Mouse (Mus musculus) cerebellum, postnatal 10 days (tissue): ENCODE results near the gene C730034F03Rik.
A peak's percentile ranks its signal among the peaks of the same experiment; 100 is the strongest.
"Not testable (repeated sequence)": the region's sequence is repeated elsewhere in the genome, so short reads cannot be mapped to it uniquely, and the experiment has no call there.

Experiments used
- DNase-seq, 2 experiments: peaks; one replicate each; pipeline ENCODE4 v3.0.0; 2021; ENCODE audit warnings: mixed read lengths in 2 of 2

The C730034F03Rik gene

GRCm38 (mm10) chr15:89429352-89430221, at the start of gene C730034F03Rik, which contains the start of the genes Gm44502 and Chkb:
Gene C730034F03Rik, plus strand, starts transcription at chr15:89429589.
Gene Gm44502, minus strand, starts transcription at chr15:89429696.
Gene Chkb, minus strand, starts transcription at chr15:89429908.
- peak; percentile 95 to 96 for DNase-seq

GRCm38 (mm10) chr15:89384617-89385016, 44.8 kb upstream of the C730034F03Rik start, which contains the start of gene Klhdc7b:
Gene Klhdc7b, plus strand, starts transcription at chr15:89384917.
- DNase-seq = no peak

DNA sequence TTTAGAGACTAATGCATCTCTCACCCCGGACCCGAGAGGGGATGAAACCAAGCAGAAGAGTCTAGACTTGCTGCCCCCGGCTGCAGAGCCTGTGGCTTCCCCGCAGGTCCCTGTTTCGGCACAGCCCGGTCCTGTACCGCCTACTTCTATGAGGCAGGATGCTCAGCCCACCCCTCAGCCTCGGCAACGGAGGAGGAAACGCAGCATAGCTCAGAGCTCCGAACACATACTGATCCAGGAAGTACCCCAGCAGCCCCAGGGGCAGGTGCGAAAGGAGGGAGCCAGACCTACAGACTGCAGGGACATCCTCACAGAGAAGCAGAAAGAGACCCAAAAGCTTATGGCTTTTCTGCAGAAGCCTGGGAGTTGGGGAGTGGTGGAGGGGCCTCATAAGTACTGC, 42.3 kb upstream of the C730034F03Rik start:
- DNase-seq = no peak

- peak in 1 of 2 experiments; percentile 73 for DNase-seq
These were observed 39.3 kb upstream of the C730034F03Rik start for GRCm38 (mm10) chr15:89390081-89390480.

DNA sequence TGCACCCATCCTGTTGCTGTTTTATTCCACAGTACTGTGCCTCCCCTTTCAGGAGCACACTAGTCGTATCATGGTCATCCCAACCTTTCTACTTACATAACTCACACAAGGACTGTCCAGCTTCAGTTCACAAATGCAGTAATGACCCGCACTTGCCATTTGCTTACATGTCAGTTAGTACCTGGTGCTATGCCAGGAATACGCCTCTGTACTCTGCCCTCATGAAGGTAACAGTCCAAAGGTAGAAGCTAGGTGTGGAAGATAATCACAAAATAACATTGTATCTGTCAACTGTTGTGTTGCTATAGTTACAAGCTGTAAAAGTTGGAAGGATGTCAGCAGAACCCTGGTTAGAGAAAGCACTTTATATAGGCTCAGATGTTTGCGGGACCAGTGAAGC, 32.5 kb upstream of the C730034F03Rik start:
- peak in 1 of 2 experiments; percentile 10 for DNase-seq

DNA sequence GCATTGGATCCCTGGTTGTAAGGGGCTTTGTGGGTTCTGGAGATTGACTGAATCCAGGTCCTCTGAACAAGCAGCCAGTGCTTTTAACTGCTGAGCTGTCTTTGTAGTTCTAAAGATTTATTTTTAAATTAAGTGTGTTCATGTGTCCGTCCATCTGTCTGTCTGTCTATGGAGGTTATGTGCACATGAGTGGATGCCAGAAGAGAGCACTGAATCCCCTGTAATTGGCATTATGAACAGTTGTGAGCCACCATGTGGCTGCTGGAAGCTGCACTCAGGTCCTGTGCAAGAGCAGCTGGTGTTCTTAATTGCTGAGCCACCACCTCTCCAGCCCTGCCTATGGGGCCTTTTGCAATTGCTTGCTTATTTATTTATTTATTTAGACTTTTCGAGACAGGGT, 31.2 kb upstream of the C730034F03Rik start:
- peak; percentile 65 to 68 for DNase-seq

DNA sequence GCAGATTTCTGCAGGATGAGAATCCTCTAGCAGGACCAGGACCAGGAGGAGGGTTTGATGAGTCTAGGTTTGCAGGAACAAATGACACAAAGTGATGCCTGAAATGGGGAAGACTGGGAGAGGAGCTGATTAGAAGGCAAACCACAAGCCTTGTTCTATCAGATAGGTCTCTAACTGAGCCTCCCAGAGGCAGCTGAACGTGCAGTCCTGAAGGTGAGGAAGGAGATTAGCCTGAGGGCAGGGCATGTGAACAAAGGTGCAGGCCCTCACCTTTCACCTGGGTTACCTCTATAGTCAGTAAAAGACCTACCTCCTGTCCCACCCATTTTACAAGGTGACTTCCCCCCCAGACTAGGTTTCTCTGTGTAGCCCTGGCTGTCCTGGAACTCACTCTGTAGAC, 29.7 kb upstream of the C730034F03Rik start:
- no peak for DNase-seq

DNA sequence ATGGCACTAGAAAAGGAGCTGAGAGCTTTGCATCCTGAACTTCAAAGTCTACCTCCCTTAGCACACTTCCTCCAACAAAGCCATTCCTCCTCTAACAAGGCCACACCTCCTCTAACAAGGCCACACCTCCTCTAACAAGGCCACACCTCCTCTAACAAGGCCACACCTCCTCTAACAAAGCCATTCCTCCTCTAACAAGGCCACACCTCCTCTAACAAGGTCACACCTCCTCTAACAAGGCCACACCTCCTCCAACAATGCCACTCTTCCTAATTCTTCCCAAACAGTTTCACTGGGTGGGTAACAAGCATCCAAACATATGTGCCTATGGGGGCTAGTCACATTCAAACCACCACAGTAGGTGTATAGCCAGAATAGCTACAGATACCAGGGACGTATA, 26.9 kb upstream of the C730034F03Rik start:
- DNase-seq = no peak

DNA sequence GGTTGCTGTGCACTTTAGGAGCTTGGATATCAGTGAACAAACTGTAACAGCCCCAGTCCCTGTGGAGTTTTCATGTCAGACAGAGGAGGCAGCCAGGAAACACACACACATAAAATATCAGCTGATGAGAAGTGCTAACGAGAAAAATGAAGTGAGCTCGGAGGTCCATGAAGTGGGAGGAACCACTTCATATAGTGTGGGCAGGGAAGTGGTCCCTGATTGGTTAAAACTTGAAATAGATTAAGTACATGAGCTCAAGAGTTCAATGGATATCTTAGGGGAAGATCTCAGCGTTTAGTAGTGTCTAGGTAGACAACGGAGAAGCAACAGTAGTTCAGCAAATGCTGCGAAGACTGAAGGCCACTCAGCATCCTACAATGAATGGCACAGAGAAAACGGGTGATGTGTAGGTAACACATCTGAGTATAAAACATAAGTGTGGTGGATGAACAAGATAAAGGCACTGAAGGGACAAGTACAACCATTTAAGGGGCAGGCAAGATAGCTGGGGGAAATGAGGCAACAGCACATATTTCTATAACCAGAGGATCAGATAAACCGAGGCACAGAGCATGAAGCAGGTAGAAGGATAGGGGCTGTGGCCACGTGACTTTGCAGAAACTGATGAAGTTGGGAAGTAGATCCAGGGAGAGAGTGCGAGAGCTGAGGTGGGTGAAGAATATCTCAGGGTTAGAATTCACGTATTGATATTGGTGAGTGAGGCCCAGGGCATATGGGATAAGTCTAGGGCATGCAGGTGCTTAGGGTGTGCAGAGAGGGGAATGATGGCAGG, 24.4 kb upstream of the C730034F03Rik start:
- no peak for DNase-seq

DNA sequence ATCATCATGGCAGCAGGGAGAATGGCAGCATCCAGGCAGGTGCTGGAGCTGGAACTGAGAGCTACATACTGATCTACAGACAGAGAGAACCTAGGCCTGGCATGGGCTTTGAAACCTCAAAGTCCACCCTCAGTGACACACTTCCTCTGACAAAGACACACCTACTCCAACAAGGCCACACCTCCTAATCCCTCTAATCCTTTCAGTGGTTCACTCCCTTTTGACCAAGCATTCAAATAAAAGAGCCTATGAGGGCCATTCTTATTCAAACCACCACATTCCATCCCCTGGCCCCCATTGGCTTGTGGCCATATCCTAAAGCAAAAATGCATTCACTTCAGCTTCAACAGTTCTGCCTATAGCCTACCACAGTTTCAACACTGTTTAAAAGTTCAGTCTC, 22.7 kb upstream of the C730034F03Rik start:
- no peak for DNase-seq

GRCm38 (mm10) chr15:89410118-89410517, 19.3 kb upstream of the C730034F03Rik start, which contains the start of gene Syce3:
Gene Syce3, minus strand, starts transcription at chr15:89410503.
- no peak for DNase-seq

DNA sequence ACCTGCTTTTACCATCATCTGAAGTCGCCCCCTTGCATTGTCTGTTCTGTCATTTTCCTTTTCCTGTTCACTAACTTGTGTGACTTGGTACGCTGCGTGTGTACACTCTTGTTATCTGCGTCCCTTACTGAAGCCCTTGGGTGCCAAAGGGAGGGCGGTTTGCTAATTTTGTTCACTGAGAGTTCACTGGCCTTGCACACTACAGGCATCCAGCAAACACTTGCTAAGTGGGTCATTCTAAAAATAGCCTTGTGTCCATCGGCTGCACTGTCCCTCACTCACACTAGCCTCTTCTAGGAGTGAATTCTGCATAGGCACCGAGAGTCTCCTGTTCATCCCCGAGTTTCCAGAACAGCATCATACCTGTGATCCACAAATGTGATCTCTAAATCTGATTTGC, 14.1 kb upstream of the C730034F03Rik start:
- no peak for DNase-seq

- DNase-seq = no peak
These were observed 7.5 kb upstream of the C730034F03Rik start for GRCm38 (mm10) chr15:89421938-89422337.

DNA sequence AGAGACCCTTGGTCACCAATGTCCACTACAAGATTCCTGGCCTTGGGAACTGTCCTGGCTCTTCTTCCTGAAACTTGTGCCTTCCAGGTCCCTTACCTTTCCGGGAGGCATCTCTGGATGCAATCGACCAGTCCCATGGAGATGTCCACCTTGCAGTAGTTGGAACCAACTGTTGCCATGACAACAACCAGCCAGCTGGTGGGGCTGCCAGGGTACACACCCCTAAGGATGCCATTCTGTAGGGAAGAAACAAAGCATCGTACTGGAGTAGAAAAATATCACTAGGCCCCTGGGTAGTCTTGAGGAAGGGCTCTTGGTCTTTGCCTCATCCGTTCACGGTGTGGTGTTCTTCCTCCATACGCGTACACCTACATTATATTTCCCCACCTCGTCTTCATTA, 4.8 kb upstream of the C730034F03Rik start:
- no peak for DNase-seq

GRCm38 (mm10) chr15:89425711-89426121, 3.7 kb upstream of the C730034F03Rik start, which contains the start of gene Cpt1b:
Gene Cpt1b, minus strand, starts transcription at chr15:89425863.
- DNase-seq = no peak

DNA sequence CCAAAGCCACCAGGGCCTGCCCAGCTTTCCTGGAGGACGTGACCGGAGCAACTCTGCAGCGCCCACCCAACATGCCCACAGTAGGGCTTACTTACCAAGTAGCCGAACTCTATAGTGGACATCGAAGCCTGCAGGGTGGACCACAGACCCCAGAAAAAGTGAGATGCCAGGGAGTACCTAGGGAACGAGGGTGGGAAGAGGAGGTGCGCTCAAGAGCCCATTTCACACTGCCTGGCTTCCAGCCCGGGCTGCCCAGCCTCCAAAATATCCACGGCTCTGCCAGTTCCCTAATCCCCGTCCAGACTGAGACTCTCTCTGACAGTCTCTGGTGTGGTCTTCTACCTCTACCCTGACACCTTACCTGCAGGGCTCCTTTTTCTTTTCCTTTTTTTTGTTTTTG, 2.7 kb upstream of the C730034F03Rik start:
- DNase-seq = no peak

GRCm38 (mm10) chr15:89428136-89428790, 1.1 kb upstream of the C730034F03Rik start:
- peak in 1 of 2 experiments; percentile 37 for DNase-seq

- no peak for DNase-seq
These were observed 503 bp upstream of the C730034F03Rik start for GRCm38 (mm10) chr15:89428821-89429351.

- DNase-seq = peak; percentile 49 to 61
These were observed 952 bp downstream of the C730034F03Rik start for GRCm38 (mm10) chr15:89430341-89430740.

- DNase-seq = not testable (repeated sequence)
These were observed 1.4 kb downstream of the C730034F03Rik start for GRCm38 (mm10) chr15:89430771-89431170.

- DNase-seq = no peak
These were observed 1.9 kb downstream of the C730034F03Rik start for GRCm38 (mm10) chr15:89431271-89431670.

- no peak for DNase-seq
These were observed 2.4 kb downstream of the C730034F03Rik start for GRCm38 (mm10) chr15:89431806-89432205.
